Mouse (Mus musculus) liver, embryonic 16.5 days (tissue): Measurements from ENCODE around the gene Lat. TPM values are rescaled to one million over a fixed set of nuclear protein-coding genes. Genes with fewer than 3 reads are reported as not detected.
A peak's percentile ranks its signal among the peaks of the same experiment; 100 is the strongest.

Experiments
- ATAC-seq: fragments of 200-750 bp; cut with Nextera tagmentation; 2 replicates; pipeline ENCODE4 v1.8.0; 2017; ENCODE audit warnings: low read depth, mild to moderate bottlenecking, moderate number of reproducible peaks, moderate library complexity
- H3K27ac ChIP-seq: fragments of 300-500 bp; sonication (generic); 2 replicates; pipeline ENCODE4 v1.5.1; 2014; ENCODE audit warnings: mild to moderate bottlenecking, low read length
- H3K27me3 ChIP-seq: fragments of 300-500 bp; sonication (generic); 2 replicates; pipeline ENCODE4 v1.6.1; 2014; ENCODE audit warnings: low read depth, low read length, mixed read lengths; ENCODE audit not compliant: control insufficient read depth, insufficient read depth
- H3K36me3 ChIP-seq: fragments of 300-500 bp; sonication (generic); 2 replicates; pipeline ENCODE4 v1.6.1; 2014; ENCODE audit warnings: mild to moderate bottlenecking; ENCODE audit not compliant: control insufficient read depth, insufficient read depth
- H3K4me1 ChIP-seq: fragments of 300-500 bp; sonication (generic); 2 replicates; pipeline ENCODE4 v1.6.1; 2014; ENCODE audit warnings: low read depth, low read length, mixed read lengths; ENCODE audit not compliant: control insufficient read depth
- H3K4me2 ChIP-seq: fragments of 300-500 bp; sonication (generic); 2 replicates; pipeline ENCODE4 v1.6.1; 2014; ENCODE audit warnings: low read depth, low read length, mixed read lengths
- H3K4me3 ChIP-seq: fragments of 300-500 bp; sonication (generic); 2 replicates; pipeline ENCODE4 v1.5.1; 2014; ENCODE audit warnings: low read depth, mild to moderate bottlenecking, low read length
- H3K9ac ChIP-seq: fragments of 300-500 bp; sonication (generic); 2 replicates; pipeline ENCODE4 v1.6.1; 2014; ENCODE audit warnings: low read depth, low read length
- H3K9me3 ChIP-seq: fragments of 300-500 bp; sonication (generic); replicated peaks from 2 replicates; pipeline ENCODE4 v1.6.1; 2016; ENCODE audit warnings: low read length; ENCODE audit not compliant: control insufficient read depth
- WGBS: fragments of 180-500 bp; shearing (Covaris S2); extraction: QIAGEN DNeasy Blood & Tissue Kit; methylation state at CpG from one replicate; pipeline ENCODE4 v1.1.7; 2014; ENCODE audit not compliant: insufficient replicate concordance; 5-methylcytosine and 5-hydroxymethylcytosine counted together
- polyA plus RNA-seq: library from polyadenylated mRNA; unstranded; fragments of >200 nt; fragmentation: Nextera tagmentation; extraction: Ambion mirVana; gene quantifications from 2 replicates; pipeline ENCODE4 v1.2.1, GENCODE M21; 2015

Lat gene
- polyA plus RNA-seq, 1 experiment from 2014 or later, result 5.4 TPM

- Histone ChIP-seq H3K9me3 (no peaks in the 10 kb centered on the region), H3K4me1 (peaks cover 4% of the 10 kb centered on the region; the same call in 1 of the 2 replicates), H3K36me3 (no peaks in the 10 kb centered on the region), H3K27me3 (no peaks in the 10 kb centered on the region), H3K9ac (no peak overlapping the region), H3K4me3 (no peak overlapping the region), H3K27ac (no peak overlapping the region), H3K4me2 (no peak overlapping the region)
- ATAC-seq, result peak; percentile 65
- 11% methylated on average over 8 of the region's 8 CpGs for WGBS
These were observed 21.1 kb downstream of the Lat start for GRCm38 (mm10) chr7:126348293-126348692.

DNA sequence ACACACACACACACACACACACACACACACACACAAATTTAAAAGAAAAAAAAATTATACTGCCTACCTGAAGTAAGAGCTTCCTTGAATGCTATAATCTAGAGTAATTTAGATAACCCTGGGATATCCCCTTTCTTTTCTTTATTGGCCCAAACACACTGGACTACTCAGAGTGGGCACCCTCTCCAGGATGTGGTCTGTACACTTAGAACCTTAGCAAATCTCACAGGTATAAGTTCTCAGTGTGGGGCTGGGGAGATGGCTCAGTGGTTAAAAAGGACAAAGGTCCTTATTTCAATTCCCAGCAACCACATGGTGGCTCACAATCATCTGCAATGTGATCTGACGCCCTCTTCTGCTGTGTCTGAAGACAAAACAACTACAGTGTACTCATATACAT, 22.3 kb downstream of the Lat start:
- H3K4me2 ChIP-seq, result no peak overlapping the region
- H3K4me3 ChIP-seq, result no peak overlapping the region
- no peak overlapping the region for H3K27ac ChIP-seq
- H3K27me3 ChIP-seq, result no peaks in the 10 kb centered on the region
- H3K4me1 ChIP-seq, result peaks cover 4% of the 10 kb centered on the region; the same call in 1 of the 2 replicates
- no peaks in the 10 kb centered on the region for H3K9me3 ChIP-seq
- ATAC-seq, result no peak
- no peak overlapping the region for H3K9ac ChIP-seq
- H3K36me3 ChIP-seq, result no peaks in the 10 kb centered on the region
- WGBS, result 21% methylated on average over 1 of the region's 1 CpGs

DNA sequence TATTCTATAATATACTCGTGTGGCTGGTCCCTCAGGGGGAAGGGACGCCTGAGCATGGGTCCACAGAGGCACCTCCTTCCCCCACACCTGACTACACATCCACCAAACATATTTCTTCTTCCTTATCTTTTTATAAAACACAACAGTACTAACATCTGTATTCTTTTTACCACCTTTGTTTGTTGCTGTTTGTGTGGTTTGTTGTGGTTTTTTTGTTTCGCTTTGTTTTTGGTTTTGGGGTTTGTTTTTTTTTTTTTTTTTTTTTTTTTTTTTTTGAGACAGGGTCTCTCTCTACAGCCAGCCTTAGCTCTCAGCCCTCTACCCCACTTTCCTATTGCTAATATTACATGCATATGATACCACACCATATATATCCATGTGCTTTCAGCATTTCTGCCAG, 23.4 kb downstream of the Lat start:
- no peak for ATAC-seq
- no peaks in the 10 kb centered on the region for H3K36me3 ChIP-seq
- H3K4me1 ChIP-seq, result peaks cover 4% of the 10 kb centered on the region; the same call in 1 of the 2 replicates

GRCm38 (mm10) chr7:126345557-126345956, 23.8 kb downstream of the Lat start:
- Histone ChIP-seq H3K27me3 (no peaks in the 10 kb centered on the region), H3K9me3 (no peaks in the 10 kb centered on the region), H3K36me3 (no peaks in the 10 kb centered on the region), H3K27ac (no peak overlapping the region), H3K4me3 (no peak overlapping the region), H3K4me1 (peaks cover 4% of the 10 kb centered on the region; the same call in 1 of the 2 replicates), H3K9ac (no peak overlapping the region), H3K4me2 (no peak overlapping the region)
- WGBS, result 59% methylated on average over 3 of the region's 3 CpGs
- 0 out of 2 replicates have a peak, but pooled peaks have one; percentile 35 for ATAC-seq

More for the DNA sequence above, 23.4 kb downstream of the Lat start:
- WGBS, result 36% methylated on average over 3 of the region's 3 CpGs
- Histone ChIP-seq H3K4me2 (no peak overlapping the region), H3K27ac (no peak overlapping the region), H3K9me3 (no peaks in the 10 kb centered on the region), H3K27me3 (no peaks in the 10 kb centered on the region), H3K4me3 (no peak overlapping the region), H3K9ac (no peak overlapping the region)

DNA sequence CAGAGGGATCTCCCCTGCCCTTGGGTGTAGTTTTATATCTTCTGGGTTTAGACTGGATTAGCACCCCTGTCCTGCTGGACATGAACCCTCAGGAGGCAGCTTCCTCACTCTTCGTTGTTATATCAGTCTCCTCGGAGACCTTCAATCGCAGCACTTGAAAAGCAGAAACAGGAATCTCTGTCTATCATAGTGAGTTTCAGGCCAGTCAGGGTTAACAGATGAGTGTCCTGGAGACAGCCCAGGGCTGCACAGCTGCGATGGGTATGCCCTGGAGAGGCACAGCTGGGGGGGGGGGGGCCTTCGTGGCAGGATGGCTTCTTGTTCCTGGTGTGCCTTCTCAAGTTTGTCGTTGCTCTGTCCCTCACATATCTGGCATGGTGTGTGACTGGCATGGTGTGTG, 28.5 kb downstream of the Lat start:
- Histone ChIP-seq H3K4me1 (no peaks in the 10 kb centered on the region; the same call in 1 of the 2 replicates), H3K27me3 (no peaks in the 10 kb centered on the region), H3K27ac (no peak overlapping the region), H3K4me2 (no peak overlapping the region), H3K9ac (no peak overlapping the region), H3K4me3 (no peak overlapping the region), H3K36me3 (no peaks in the 10 kb centered on the region), H3K9me3 (no peaks in the 10 kb centered on the region)
- no peak for ATAC-seq
- WGBS, result 26% methylated on average over 6 of the region's 6 CpGs

DNA sequence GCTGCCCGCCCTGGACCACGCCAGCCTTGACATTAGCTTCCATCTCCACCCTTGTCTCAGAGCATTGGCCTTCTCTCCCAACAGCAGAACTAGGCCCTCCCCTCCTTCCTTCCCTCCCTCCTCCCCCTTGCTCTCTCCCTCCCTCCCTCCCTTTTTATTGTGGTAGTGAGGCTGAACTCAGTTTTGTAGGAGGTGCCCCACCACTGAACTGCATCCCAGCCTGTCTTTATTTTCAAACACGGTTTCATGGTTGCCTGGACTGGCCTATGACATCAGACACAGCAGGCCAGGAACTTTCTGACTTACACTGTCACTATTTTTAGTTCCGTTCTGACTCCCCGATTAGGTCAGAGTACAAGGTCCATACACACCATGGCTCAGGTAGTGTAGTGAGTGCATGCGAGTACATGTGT, 29.2 kb downstream of the Lat start:
- ATAC-seq, result peak; percentile 76
- Histone ChIP-seq H3K27ac (no peak overlapping the region), H3K4me3 (no peak overlapping the region)

GRCm38 (mm10) chr7:126339521-126339971, 29.8 kb downstream of the Lat start:
- no peak for ATAC-seq
- Histone ChIP-seq H3K9me3 (no peaks in the 10 kb centered on the region), H3K4me2 (no peak overlapping the region), H3K27ac (no peak overlapping the region), H3K4me1 (no peaks in the 10 kb centered on the region; the same call in 1 of the 2 replicates), H3K9ac (no peak overlapping the region), H3K36me3 (no peaks in the 10 kb centered on the region), H3K4me3 (no peak overlapping the region), H3K27me3 (no peaks in the 10 kb centered on the region)
- 65% methylated on average over 8 of the region's 8 CpGs for WGBS

More for the DNA sequence above, 29.2 kb downstream of the Lat start:
- Histone ChIP-seq H3K36me3 (no peaks in the 10 kb centered on the region), H3K9me3 (no peaks in the 10 kb centered on the region), H3K4me1 (no peaks in the 10 kb centered on the region; the same call in 1 of the 2 replicates), H3K27me3 (no peaks in the 10 kb centered on the region), H3K9ac (no peak overlapping the region), H3K4me2 (no peak overlapping the region)
- 39% methylated on average over 6 of the region's 6 CpGs for WGBS

DNA sequence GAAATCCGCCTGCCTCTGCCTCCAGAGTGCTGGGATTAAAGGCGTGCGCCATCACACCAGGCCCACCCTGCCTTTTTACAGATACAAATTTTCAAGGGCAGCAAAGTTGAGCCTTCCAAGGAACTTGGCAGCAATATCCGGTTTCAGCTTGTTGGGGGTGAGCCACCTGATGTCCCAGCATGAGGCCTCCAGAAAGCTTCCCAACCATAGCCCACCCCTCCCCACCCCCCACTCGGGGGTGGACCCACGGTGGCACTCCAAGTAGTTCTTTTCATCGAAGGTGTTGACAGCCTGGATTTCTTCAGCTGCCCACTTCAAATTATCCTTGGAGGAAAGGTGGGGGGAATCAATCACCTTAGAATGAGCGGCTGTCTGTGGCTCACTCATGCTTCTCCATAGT, 30.5 kb downstream of the Lat start:
- Histone ChIP-seq H3K36me3 (no peaks in the 10 kb centered on the region), H3K27ac (no peak overlapping the region), H3K4me1 (no peaks in the 10 kb centered on the region; the same call in 1 of the 2 replicates), H3K9me3 (no peaks in the 10 kb centered on the region), H3K27me3 (no peaks in the 10 kb centered on the region), H3K4me2 (no peak overlapping the region), H3K4me3 (no peak overlapping the region), H3K9ac (no peak overlapping the region)
- WGBS, result 67% methylated on average over 8 of the region's 8 CpGs
- no peak for ATAC-seq

DNA sequence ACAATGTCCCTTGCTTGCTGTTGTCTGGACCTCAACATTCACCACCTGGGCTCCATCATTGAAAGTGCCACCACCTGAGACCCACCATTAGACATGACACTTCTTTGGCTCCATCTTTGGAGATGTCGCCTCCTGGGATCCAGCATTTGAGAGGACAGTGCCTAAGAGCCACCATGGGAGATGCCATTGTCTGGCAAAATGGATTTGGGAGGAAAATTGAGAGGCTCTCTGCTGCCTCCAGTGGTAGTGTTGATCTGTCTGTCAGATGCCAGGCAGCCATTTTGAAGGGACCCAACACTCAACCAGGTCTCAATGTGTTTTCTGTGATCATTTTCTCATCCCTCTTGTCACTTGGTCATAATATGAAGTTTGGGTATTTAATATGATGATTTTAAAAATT, 33.8 kb downstream of the Lat start:
- 74% methylated on average over 1 of the region's 1 CpGs for WGBS
- no peak for ATAC-seq
- H3K27ac ChIP-seq, result no peak overlapping the region

More for the DNA sequence above, 33.8 kb downstream of the Lat start:
- no peaks in the 10 kb centered on the region for H3K27me3 ChIP-seq
- no peak overlapping the region for H3K9ac ChIP-seq
- H3K4me1 ChIP-seq, result no peaks in the 10 kb centered on the region; the same call in 1 of the 2 replicates
- H3K9me3 ChIP-seq, result no peaks in the 10 kb centered on the region
- no peak overlapping the region for H3K4me2 ChIP-seq
- H3K4me3 ChIP-seq, result no peak overlapping the region
- no peaks in the 10 kb centered on the region for H3K36me3 ChIP-seq
